In genomic region chr2:12160486-12160885, GRCm38 (mm10) we compare ENCODE assay signal across 8 mouse cellular contexts.
DNase-seq lines count a peak whose midpoint lies in the region; ATAC-seq and TF ChIP-seq lines count a peak whose summit lies in the region.

No protein-coding gene starts in this region.

- no peaks in the 10 kb centered on the region for H3K27me3 ChIP-seq in stomach, postnatal 0 days (ENCODE audit: control insufficient read depth, insufficient read depth, low read length)

- ATAC-seq in stomach, postnatal 0 days (ENCODE audit: low FRiP score, low TSS enrichment), result no peak

- DNase-seq in heart, adult 18-20 months, result peak; percentile 25 to 65
- DNase-seq in heart, adult 9 months (ENCODE audit: low spot score in 2 of 2), result no peak
- peak; percentile 38 for DNase-seq in thymus, postnatal 0 days (ENCODE audit: low spot score)
- DNase-seq in thymus, postnatal 36 days, result no peak
- DNase-seq in embryo, embryonic 10 days (ENCODE audit: low spot score), result peak; percentile 50
- DNase-seq in layer of hippocampus, adult 9-11 months, result peak; percentile 28
- DNase-seq in stomach, postnatal 0 days (ENCODE audit: low spot score), result no peak
- DNase-seq in cerebellum, postnatal 36 days, result no peak

- H3K4me2 ChIP-seq in stomach, postnatal 0 days (replicated peaks; ENCODE audit: low read depth), result no peak overlapping the region

- no peak overlapping the region for H3K9ac ChIP-seq in stomach, postnatal 0 days (ENCODE audit: low read length)

- no peaks in the 10 kb centered on the region for H3K4me1 ChIP-seq in stomach, postnatal 0 days (replicated peaks; ENCODE audit: control insufficient read depth, insufficient read depth)

- no peaks in the 10 kb centered on the region for H3K36me3 ChIP-seq in stomach, postnatal 0 days (ENCODE audit: control insufficient read depth, insufficient read depth, low read length)

- H3K9me3 ChIP-seq in stomach, postnatal 0 days (ENCODE audit: control insufficient read depth, low read length), result no peaks in the 10 kb centered on the region

- 76% methylated on average over 3 of the region's 3 CpGs for WGBS in stomach, postnatal 0 days

- H3K27ac ChIP-seq in stomach, postnatal 0 days (replicated peaks), result no peak overlapping the region

- TF ChIP-seq EP300 in stomach, postnatal 0 days (optimal IDR thresholded peaks at IDR 0.05), result no peak

- TF ChIP-seq CTCF in stomach, postnatal 0 days (IDR thresholded peaks at IDR 0.05; ENCODE audit: low read depth), result peak; percentile 68

- no peak overlapping the region for H3K4me3 ChIP-seq in stomach, postnatal 0 days (ENCODE audit: low read depth, low read length)

Comparison
In these comparisons a context has a peak if more than half of its experiments do, and no peak if none do; other contexts are left out.
1. DNase-seq: peak in heart, adult 18-20 months (2 of 2), thymus, postnatal 0 days (single experiment), embryo, embryonic 10 days (single experiment) and layer of hippocampus, adult 9-11 months (single experiment); none in heart, adult 9 months (0 of 2), thymus, postnatal 36 days (0 of 2), stomach, postnatal 0 days (single experiment) and cerebellum, postnatal 36 days (0 of 2).